8 mouse cellular contexts compared by ENCODE assay signal in the genomic region with DNA sequence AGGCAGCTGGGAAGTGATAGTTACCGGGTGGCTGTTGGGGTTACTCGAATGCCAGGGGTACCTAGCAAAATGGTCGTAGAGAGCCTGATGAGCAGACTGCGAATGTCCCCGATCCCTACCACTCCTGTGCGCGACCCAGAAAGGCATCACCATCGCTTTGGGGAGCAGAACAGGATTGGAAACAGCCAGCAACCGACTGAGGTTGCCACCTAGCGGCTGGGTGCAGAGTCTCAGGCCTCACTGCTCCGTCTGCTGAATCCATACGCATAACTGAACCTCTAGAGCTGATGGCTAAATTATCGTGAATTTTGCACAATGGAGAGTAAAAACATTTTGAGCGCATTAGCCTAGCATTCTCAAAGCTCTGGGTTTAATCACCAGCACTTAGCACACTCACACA. TPM values are rescaled to one million over a fixed set of nuclear protein-coding genes. Genes with fewer than 3 reads are reported as not detected.
DNase-seq lines count a peak whose midpoint lies in the region; ATAC-seq lines count a peak whose summit lies in the region.

No protein-coding gene starts in this region.

- no peaks in the 10 kb centered on the region for H3K36me3 ChIP-seq in forebrain, embryonic 12.5 days (replicated peaks)

- no peaks in the 10 kb centered on the region for H3K4me1 ChIP-seq in forebrain, embryonic 12.5 days

- H3K9me3 ChIP-seq in forebrain, embryonic 12.5 days: no peaks in the 10 kb centered on the region

- peak; percentile 34 for DNase-seq in heart, postnatal 4 days
- DNase-seq in heart, adult 9 months (ENCODE audit: low spot score in 2 of 2): no peak
- peak; percentile 13 to 22 for DNase-seq in B cell, adult 2 months
- DNase-seq in ZHBTc4 (ENCODE audit: low read depth, low spot score): peak; percentile 84
- peak; percentile 44 to 58 for DNase-seq in kidney, postnatal 4 days
- peak; percentile 34 for DNase-seq in thymus, postnatal 25 days
- DNase-seq in frontal cortex, postnatal 36 days (ENCODE audit: low spot score in 2 of 2): no peak

- 23% methylated on average over 14 of the region's 14 CpGs for WGBS in forebrain, embryonic 12.5 days

- no peak for ATAC-seq in forebrain, embryonic 12.5 days (ENCODE audit: low FRiP score)

- H3K27ac ChIP-seq in forebrain, embryonic 12.5 days: no peak overlapping the region

- no peak overlapping the region for H3K4me2 ChIP-seq in forebrain, embryonic 12.5 days

- H3K27me3 ChIP-seq in forebrain, embryonic 12.5 days: no peaks in the 10 kb centered on the region

- no peak overlapping the region for H3K4me3 ChIP-seq in forebrain, embryonic 12.5 days (replicated peaks)

- H3K9ac ChIP-seq in forebrain, embryonic 12.5 days: no peak overlapping the region

RNA-seq across cellular contexts. Expression of gene Prss22, which starts 17.8 kb away (rescaled TPM):
- not detected for total RNA-seq in heart, postnatal 4 days (2021)
- 0.33 and 0.35 TPM in 2 replicates for polyA plus RNA-seq in forebrain, embryonic 12.5 days (2016; fragmentation: Nextera tagmentation; extraction: Ambion mirVana)

RNA-seq across cellular contexts. Expression of gene Prss27, which starts 22.2 kb away (rescaled TPM):
- not detected for total RNA-seq in heart, postnatal 4 days (2021)
- 0.26 and 0.31 TPM in 2 replicates for polyA plus RNA-seq in forebrain, embryonic 12.5 days (2016; fragmentation: Nextera tagmentation; extraction: Ambion mirVana)

RNA-seq across cellular contexts. Expression of gene Prss30, which starts 35.4 kb away (rescaled TPM):
- not detected for total RNA-seq in heart, postnatal 4 days (2021)
- polyA plus RNA-seq in forebrain, embryonic 12.5 days (2016; fragmentation: Nextera tagmentation; extraction: Ambion mirVana): not detected in 2 replicates

RNA-seq across cellular contexts. Expression of gene Kctd5, which starts 57.6 kb away (rescaled TPM):
- 10 to 100 TPM; 25.4 to 26.0 TPM for total RNA-seq in heart, postnatal 4 days (2021)
- polyA plus RNA-seq in forebrain, embryonic 12.5 days (2016; fragmentation: Nextera tagmentation; extraction: Ambion mirVana): 91.7 and 92.2 TPM in 2 replicates

Comparison
In these comparisons a context has a peak if more than half of its experiments do, and no peak if none do; other contexts are left out.
1. DNase-seq: peak in heart, postnatal 4 days (single experiment), B cell, adult 2 months (2 of 2), ZHBTc4 (single experiment), kidney, postnatal 4 days (2 of 2) and thymus, postnatal 25 days (single experiment); none in heart, adult 9 months (0 of 2) and frontal cortex, postnatal 36 days (0 of 2).